Mouse (Mus musculus): ENCODE measurements around the gene Coro2a. TPM values are rescaled to one million over a fixed set of nuclear protein-coding genes. Genes with fewer than 3 reads are reported as not detected.

Gene Coro2a
- total RNA-seq, 4 experiments from 2014 or later: 15.7 to 19.5 (median 17.8) TPM

- no peak for DNase-seq (ENCODE audit: low spot score in 2 of 2)
These were observed 41.8 kb downstream of the Coro2a start for GRCm38 (mm10) chr4:46560069-46560705.

DNA sequence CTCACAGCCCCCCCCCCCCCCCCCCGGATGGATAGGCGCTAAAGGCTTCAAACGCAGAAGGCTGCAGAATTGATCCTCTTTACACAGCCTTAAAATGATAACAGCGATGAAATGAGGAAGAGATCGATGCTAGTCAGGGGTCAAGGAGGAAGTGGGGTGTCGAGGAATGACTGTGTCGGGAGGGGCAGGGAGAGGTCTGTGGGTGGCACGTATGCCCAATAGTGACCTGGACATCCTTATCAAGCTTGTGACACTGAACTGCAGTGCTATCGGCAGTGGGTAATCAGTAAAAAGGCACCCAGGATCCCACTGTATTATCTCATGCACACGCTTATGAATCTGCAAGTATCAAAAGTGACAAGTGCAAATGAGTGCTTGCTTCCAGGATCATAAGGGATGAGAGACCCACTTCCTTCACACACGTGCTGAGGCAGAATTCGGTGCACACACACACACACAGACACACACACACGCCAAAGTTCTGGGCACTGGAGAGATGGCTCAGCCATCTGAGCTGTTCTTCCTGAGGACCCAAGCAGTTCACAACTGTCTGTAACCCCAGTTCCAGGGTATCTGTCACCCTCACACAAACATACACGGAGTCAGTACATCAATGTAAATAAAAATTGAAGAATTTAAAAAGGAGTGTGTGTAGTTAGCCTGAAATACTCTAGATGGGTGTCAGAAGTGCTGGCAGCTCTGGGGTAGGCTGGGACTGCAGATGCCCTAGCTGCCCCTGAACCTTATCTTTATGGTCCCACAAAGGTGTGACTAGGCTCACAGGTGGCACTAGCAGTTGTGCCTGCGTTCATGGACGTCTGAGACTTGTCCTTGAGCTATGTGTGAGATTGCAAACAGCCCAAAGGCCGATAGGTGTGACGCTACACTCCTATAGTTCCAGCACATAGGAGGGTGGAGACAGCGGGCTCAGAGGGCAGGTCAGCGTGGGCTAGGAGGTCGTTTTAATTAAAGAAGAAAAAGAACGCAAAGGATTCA lies 43.0 kb downstream of the Coro2a start:
- DNase-seq (ENCODE audit: low spot score in 2 of 2): no peak

- no peak for DNase-seq (ENCODE audit: low spot score in 2 of 2)
These were observed 45.1 kb downstream of the Coro2a start for GRCm38 (mm10) chr4:46556933-46557332.

GRCm38 (mm10) chr4:46555762-46556161 lies 46.2 kb downstream of the Coro2a start:
- no peak for DNase-seq (ENCODE audit: low spot score in 2 of 2)

GRCm38 (mm10) chr4:46554295-46555069 lies 47.5 kb downstream of the Coro2a start:
- DNase-seq (ENCODE audit: low spot score in 2 of 2): no peak

- no peak for DNase-seq (ENCODE audit: low spot score in 2 of 2)
These were observed 48.1 kb downstream of the Coro2a start for GRCm38 (mm10) chr4:46553864-46554263.

- DNase-seq (ENCODE audit: low spot score in 2 of 2): no peak
These were observed 51.6 kb downstream of the Coro2a start for GRCm38 (mm10) chr4:46550406-46550805.

DNA sequence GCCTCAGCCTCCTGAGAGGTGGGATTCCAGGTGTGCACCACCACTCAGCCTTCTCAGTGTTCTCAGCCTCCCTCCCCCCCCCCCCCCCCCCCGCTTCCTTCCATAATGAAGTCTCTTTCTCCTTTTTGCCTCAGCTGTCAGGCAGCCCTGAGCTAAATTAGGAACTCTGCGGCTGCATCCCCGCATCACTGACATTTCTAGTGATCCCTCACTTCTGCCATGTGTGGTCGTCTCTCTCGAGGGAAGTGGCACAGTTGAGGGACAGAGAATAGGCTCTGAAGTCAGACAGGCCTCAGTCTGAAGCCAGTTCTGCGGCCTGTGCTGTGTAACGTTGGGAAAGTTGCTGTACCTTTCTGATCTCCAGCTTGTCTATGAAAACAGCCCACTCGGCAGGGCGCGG lies 52.0 kb downstream of the Coro2a start:
- no peak for DNase-seq (ENCODE audit: low spot score in 2 of 2)

DNA sequence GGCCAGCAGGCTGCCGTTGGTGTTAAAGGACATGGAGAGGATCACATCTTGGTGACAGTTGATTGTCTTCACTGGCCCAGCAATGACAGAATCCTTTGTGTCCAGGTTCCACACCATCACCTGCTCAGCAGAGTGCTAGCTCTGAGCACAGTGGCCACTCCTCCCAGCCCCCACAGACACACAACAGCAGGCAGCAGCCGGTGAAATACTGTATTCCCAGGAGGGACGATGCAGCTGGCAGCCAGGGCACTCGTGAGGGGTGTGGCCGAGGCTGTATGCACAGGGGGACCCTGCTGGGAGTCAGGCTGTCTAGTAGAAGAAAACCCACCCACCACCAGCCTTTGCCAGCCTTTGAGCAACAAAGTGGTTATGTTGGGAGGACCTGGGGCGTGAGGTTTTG lies 55.3 kb downstream of the Coro2a start:
- DNase-seq (ENCODE audit: low spot score in 2 of 2): no peak

- no peak for DNase-seq (ENCODE audit: low spot score in 2 of 2)
These were observed 56.5 kb downstream of the Coro2a start for GRCm38 (mm10) chr4:46545498-46545897.

GRCm38 (mm10) chr4:46544313-46544712 lies 57.7 kb downstream of the Coro2a start:
- DNase-seq (ENCODE audit: low spot score in 2 of 2): no peak

GRCm38 (mm10) chr4:46543366-46544050 lies 58.5 kb downstream of the Coro2a start:
- DNase-seq (ENCODE audit: low spot score in 2 of 2): no peak

DNA sequence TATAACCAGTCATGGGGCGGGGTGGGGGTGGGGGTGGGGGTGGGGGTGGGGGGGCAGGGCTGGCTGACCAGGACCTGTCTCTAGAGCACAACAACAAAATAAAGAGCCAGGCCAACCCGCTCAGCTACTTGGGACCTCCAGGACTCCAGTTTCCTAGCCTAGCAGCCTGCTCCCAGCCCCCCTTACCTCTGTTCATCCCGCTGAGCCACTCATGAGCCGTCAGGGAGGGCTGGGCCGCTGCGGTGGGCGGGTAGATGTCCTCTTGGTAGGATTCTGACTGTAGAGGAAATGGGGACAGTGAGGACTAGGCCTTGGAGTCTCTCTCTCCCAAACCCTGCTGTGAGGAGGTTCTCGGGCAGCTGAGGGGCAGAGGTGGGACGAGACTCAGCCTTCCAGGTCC lies 60.3 kb downstream of the Coro2a start:
- no peak for DNase-seq (ENCODE audit: low spot score in 2 of 2)

DNA sequence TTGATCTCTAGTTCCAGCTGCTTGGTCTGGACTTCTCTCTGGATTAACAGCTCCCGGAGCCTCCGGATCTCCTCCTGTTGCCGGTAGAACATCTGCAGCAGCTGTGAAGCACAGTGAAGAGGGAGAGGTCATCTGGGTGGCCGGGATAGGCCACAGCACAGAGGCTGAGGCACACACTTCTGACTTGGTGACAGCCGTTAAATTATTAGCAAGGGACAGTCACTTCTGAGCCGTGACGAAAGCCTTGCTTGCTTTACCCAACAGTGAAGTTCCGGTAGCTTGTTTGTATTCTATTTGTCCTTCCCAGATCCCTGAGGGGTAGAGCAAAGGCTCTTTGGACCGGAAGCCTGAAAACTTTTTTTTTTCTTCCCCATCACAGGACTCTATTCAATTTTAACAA lies 62.8 kb downstream of the Coro2a start:
- DNase-seq (ENCODE audit: low spot score in 2 of 2): no peak

DNA sequence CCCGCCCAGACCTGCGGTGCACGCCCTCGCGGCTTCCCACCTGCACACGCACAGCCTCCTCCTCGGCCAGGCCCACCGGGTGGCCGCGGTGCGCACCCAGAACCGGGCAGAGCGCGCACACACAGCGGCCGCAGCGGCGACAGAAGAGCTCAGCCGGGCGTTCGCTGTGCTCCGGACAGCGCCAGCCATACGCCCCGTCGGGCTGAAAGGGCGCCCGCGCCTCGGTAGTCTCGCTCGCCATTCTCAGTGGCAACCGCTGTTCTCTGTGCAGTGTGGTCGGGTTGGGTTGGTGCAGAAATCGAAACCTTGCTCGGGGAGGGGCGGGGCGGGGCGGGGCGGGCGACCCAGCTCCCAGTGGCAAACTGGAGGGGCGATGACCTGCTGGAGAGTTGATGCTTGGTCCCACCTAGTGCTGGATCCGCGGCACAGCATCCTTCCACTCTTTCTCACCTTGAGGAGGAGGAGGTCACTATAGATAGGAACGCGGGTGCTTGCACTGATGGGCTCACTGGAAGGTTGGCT lies 66.1 kb downstream of the Coro2a start, which contains the start of gene Trim14:
TSS of gene Trim14 (minus strand) at position 302 of the 522 bp plus-strand sequence.
- no peak for DNase-seq (ENCODE audit: low spot score in 2 of 2)

DNA sequence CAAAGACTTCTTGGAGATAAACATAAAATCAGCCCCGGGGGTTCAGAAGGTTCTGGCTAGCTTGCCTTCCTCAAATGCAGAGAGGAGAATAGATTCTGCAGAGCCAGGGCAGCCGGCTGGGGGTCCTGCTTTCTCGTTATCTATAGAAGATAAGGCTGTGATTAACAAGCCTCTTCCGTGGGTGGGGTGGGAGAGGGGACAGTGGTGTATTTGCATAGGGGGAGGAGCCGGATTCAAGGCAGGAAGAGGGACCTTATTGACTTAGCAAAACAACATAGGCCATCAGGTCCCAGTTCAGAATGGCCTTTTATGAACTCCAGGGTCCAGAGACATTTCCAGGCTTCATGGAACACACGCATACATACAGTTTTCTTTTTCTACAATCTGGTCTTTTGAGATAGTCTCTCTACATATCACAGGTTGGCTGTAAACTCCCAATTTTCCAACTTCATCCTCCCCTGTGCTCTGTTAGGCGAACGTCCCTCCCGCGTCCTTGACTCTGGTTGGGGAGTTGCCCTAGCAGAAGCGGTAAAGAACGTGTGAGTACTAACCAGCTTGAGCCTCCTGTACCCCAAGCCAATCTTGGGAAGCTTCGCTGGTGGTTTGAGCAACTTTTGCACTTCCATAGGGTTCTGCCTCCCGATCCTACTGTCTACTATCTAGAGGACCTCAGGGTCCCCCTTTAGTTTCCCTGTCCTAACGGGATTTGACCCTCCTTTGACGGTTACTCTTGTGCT lies 66.7 kb downstream of the Coro2a start:
- DNase-seq (ENCODE audit: low spot score in 2 of 2): no peak

GRCm38 (mm10) chr4:46533934-46534720 lies 67.9 kb downstream of the Coro2a start:
- DNase-seq (ENCODE audit: low spot score in 2 of 2): no peak

DNA sequence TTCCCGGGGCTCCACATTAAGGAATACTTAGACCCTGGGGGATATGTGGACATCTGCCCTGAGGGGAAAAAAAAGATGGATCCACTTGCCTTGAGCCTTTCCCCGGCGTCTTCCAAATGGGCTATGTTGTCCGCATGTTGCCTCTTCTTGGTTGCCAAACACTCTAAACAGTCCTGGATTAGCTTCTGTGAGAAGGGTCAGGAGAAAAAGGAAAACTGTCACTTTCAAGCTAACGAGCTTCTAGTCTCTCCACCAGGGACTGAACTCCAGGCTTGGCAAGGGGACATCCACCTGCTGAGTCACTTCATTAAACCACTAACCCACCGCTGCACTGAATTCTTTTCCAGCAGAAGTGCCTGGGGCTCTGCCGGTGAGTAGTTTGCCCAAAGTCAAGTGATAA lies 69.1 kb downstream of the Coro2a start:
- no peak for DNase-seq (ENCODE audit: low spot score in 2 of 2)

DNA sequence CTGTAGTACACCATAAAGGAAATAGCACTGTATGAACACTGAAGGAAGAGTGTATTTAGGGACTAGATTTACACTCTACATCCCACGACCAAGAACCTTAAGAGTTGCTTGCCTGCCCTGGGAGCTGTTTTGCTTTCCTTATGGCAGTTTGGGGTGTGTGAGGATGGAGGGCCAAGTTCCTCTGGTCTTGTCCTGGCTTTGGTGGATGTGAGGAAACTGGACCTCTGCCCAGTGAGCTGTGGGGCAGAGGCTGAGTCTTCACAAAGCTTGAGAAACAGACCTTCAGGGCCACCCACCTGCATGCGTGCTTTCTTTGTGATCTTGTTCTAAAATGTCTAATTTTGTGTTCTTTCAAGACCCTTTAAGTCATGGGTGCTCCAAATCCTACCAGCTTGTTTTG lies 69.5 kb downstream of the Coro2a start:
- DNase-seq (ENCODE audit: low spot score in 2 of 2): no peak

All from layer of hippocampus, adult 8-10 months (tissue).